Mouse (Mus musculus): ENCODE measurements around the gene Cpt1c. TPM values are rescaled to one million over a fixed set of nuclear protein-coding genes. Genes with fewer than 3 reads are reported as not detected.
A peak's percentile ranks its signal among the peaks of the same experiment; 100 is the strongest.

Gene Cpt1c
- polyA plus RNA-seq, 1 experiment from 2014 or later: 38.1 TPM

GRCm38 (mm10) chr7:44957183-44957835 lies 17.3 kb downstream of the Cpt1c start:
- H3K4me2 ChIP-seq: no peak overlapping the region
- H3K4me3 ChIP-seq (replicated peaks): no peak overlapping the region
- no peak for ATAC-seq (ENCODE audit: low FRiP score)
- WGBS: 77% methylated on average over 20 of the region's 20 CpGs
- peaks cover 32% of the 10 kb centered on the region for H3K36me3 ChIP-seq (replicated peaks)
- H3K9ac ChIP-seq: peak overlapping the region; percentile 1; the same call in 1 of the 2 replicates
- H3K27ac ChIP-seq: no peak overlapping the region
- peaks cover 11% of the 10 kb centered on the region for H3K27me3 ChIP-seq
- H3K4me1 ChIP-seq: peaks cover 9% of the 10 kb centered on the region
- no peaks in the 10 kb centered on the region for H3K9me3 ChIP-seq

- H3K4me2 ChIP-seq: no peak overlapping the region
- peaks cover 22% of the 10 kb centered on the region for H3K27me3 ChIP-seq
- no peak for ATAC-seq (ENCODE audit: low FRiP score)
- no peaks in the 10 kb centered on the region for H3K9me3 ChIP-seq
- H3K4me1 ChIP-seq: peaks cover 18% of the 10 kb centered on the region
- H3K27ac ChIP-seq: no peak overlapping the region
- H3K36me3 ChIP-seq (replicated peaks): peaks cover 22% of the 10 kb centered on the region
- WGBS: 62% methylated on average over 6 of the region's 6 CpGs
- no peak overlapping the region for H3K4me3 ChIP-seq (replicated peaks)
- H3K9ac ChIP-seq: no peak overlapping the region
Observed at GRCm38 (mm10) chr7:44956266-44956665, 18.4 kb downstream of the Cpt1c start.

- peaks cover 15% of the 10 kb centered on the region for H3K36me3 ChIP-seq (replicated peaks)
- H3K9ac ChIP-seq: no peak overlapping the region
- ATAC-seq (ENCODE audit: low FRiP score): no peak
- H3K4me3 ChIP-seq (replicated peaks): no peak overlapping the region
- H3K4me2 ChIP-seq: no peak overlapping the region
- 58% methylated on average over 5 of the region's 5 CpGs for WGBS
- H3K27me3 ChIP-seq: peaks cover 28% of the 10 kb centered on the region
- peaks cover 18% of the 10 kb centered on the region for H3K4me1 ChIP-seq
- H3K27ac ChIP-seq: no peak overlapping the region
- H3K9me3 ChIP-seq: no peaks in the 10 kb centered on the region
Observed at GRCm38 (mm10) chr7:44955628-44956027, 19.0 kb downstream of the Cpt1c start.

GRCm38 (mm10) chr7:44954091-44954885 lies 20.4 kb downstream of the Cpt1c start:
- H3K4me3 ChIP-seq (replicated peaks): no peak overlapping the region
- no peak overlapping the region for H3K27ac ChIP-seq
- no peak for ATAC-seq (ENCODE audit: low FRiP score)
- peaks cover 18% of the 10 kb centered on the region for H3K4me1 ChIP-seq
- H3K9me3 ChIP-seq: no peaks in the 10 kb centered on the region
- H3K4me2 ChIP-seq: no peak overlapping the region
- 84% methylated on average over 12 of the region's 12 CpGs for WGBS
- peaks cover 41% of the 10 kb centered on the region for H3K27me3 ChIP-seq
- no peak overlapping the region for H3K9ac ChIP-seq
- H3K36me3 ChIP-seq (replicated peaks): peaks cover 7% of the 10 kb centered on the region

- Histone ChIP-seq H3K36me3 (replicated peaks) (peaks cover under 1% of the 10 kb centered on the region; the same call in 1 of the 2 replicates), H3K27ac (no peak overlapping the region), H3K4me3 (replicated peaks) (no peak overlapping the region), H3K4me2 (no peak overlapping the region), H3K9ac (no peak overlapping the region), H3K4me1 (peaks cover 18% of the 10 kb centered on the region), H3K9me3 (no peaks in the 10 kb centered on the region), H3K27me3 (peaks cover 43% of the 10 kb centered on the region)
- no peak for ATAC-seq (ENCODE audit: low FRiP score)
- WGBS: 64% methylated on average over 14 of the region's 14 CpGs
Observed at GRCm38 (mm10) chr7:44953561-44953960, 21.1 kb downstream of the Cpt1c start.

GRCm38 (mm10) chr7:44952611-44953306 lies 21.9 kb downstream of the Cpt1c start:
- Histone ChIP-seq H3K4me3 (replicated peaks) (peak overlapping the region; percentile 42), H3K27me3 (peaks cover 43% of the 10 kb centered on the region), H3K4me1 (peaks cover 18% of the 10 kb centered on the region), H3K4me2 (peak overlapping the region; percentile 72), H3K27ac (peak overlapping the region; percentile 47), H3K36me3 (replicated peaks) (no peaks in the 10 kb centered on the region), H3K9me3 (no peaks in the 10 kb centered on the region), H3K9ac (peak overlapping the region; percentile 41)
- ATAC-seq (ENCODE audit: low FRiP score): peak; percentile 87
- 8% methylated on average over 24 of the region's 24 CpGs for WGBS

- under 1% methylated on average over 10 of the region's 10 CpGs for WGBS
- Histone ChIP-seq H3K4me1 (peaks cover 18% of the 10 kb centered on the region), H3K4me3 (replicated peaks) (peak overlapping the region; percentile 42), H3K9me3 (no peaks in the 10 kb centered on the region), H3K27ac (peak overlapping the region; percentile 47; the same call in 1 of the 2 replicates), H3K9ac (peak overlapping the region; percentile 41), H3K27me3 (peaks cover 43% of the 10 kb centered on the region), H3K4me2 (peak overlapping the region; percentile 72), H3K36me3 (replicated peaks) (no peaks in the 10 kb centered on the region)
- ATAC-seq (ENCODE audit: low FRiP score): peak; percentile 22; the same call in 1 of the 2 replicates
Observed at GRCm38 (mm10) chr7:44951960-44952359, 22.7 kb downstream of the Cpt1c start.

GRCm38 (mm10) chr7:44949922-44950321 lies 24.7 kb downstream of the Cpt1c start:
- Histone ChIP-seq H3K4me3 (replicated peaks) (no peak overlapping the region), H3K4me1 (peaks cover 18% of the 10 kb centered on the region), H3K27ac (no peak overlapping the region), H3K27me3 (peaks cover 43% of the 10 kb centered on the region), H3K36me3 (replicated peaks) (no peaks in the 10 kb centered on the region), H3K9me3 (no peaks in the 10 kb centered on the region), H3K9ac (no peak overlapping the region), H3K4me2 (no peak overlapping the region)
- no peak for ATAC-seq (ENCODE audit: low FRiP score)
- WGBS: 77% methylated on average over 6 of the region's 6 CpGs

- Histone ChIP-seq H3K9ac (no peak within 1 kb of the TSS), H3K4me2 (no peak within 1 kb of the TSS), H3K9me3 (no peaks in the 10 kb centered on the region), H3K27me3 (no peaks in the 10 kb centered on the region), H3K4me1 (no peaks in the 10 kb centered on the region), H3K36me3 (replicated peaks) (no peaks in the 10 kb centered on the region), H3K4me3 (replicated peaks) (no peak within 1 kb of the TSS), H3K27ac (no peak within 1 kb of the TSS)
- ATAC-seq (ENCODE audit: low FRiP score): no peak
- WGBS: 76% methylated on average over 7 of the region's 7 CpGs
Observed at GRCm38 (mm10) chr7:44942904-44943303, 31.7 kb downstream of the Cpt1c start, which contains the start of gene Tsks. TSS of gene Tsks (plus strand) at chr7:44943204.

- Histone ChIP-seq H3K27me3 (no peaks in the 10 kb centered on the region), H3K4me2 (no peak overlapping the region), H3K27ac (no peak overlapping the region), H3K4me1 (no peaks in the 10 kb centered on the region), H3K9ac (no peak overlapping the region), H3K36me3 (replicated peaks) (no peaks in the 10 kb centered on the region), H3K9me3 (0 out of 2 replicates have a peak, but pooled peaks cover 6% of the 10 kb centered on the region), H3K4me3 (replicated peaks) (no peak overlapping the region)
- no peak for ATAC-seq (ENCODE audit: low FRiP score)
- WGBS: 95% methylated on average over 4 of the region's 4 CpGs
Observed at GRCm38 (mm10) chr7:44938680-44939079, 36.0 kb downstream of the Cpt1c start.

- WGBS: under 1% methylated on average over 84 of the region's 84 CpGs
- Histone ChIP-seq H3K4me2 (peak within 1 kb of the TSS; percentile 87), H3K27ac (peak within 1 kb of the TSS; percentile 93), H3K9me3 (no peaks in the 10 kb centered on the region), H3K4me3 (replicated peaks) (peak within 1 kb of the TSS; percentile 74), H3K36me3 (replicated peaks) (peaks cover 16% of the 10 kb centered on the region), H3K9ac (peak within 1 kb of the TSS; percentile 95), H3K4me1 (peaks cover 24% of the 10 kb centered on the region), H3K27me3 (no peaks in the 10 kb centered on the region)
- ATAC-seq (ENCODE audit: low FRiP score): peak; percentile 99
Observed at GRCm38 (mm10) chr7:44929204-44930151, 45.2 kb downstream of the Cpt1c start, which contains the start of gene Ap2a1. TSS of gene Ap2a1 (minus strand) at chr7:44929496.
